Mouse (Mus musculus): ENCODE data around the gene Prrxl1. TPM values are rescaled to one million over a fixed set of nuclear protein-coding genes. Genes with fewer than 3 reads are reported as not detected.

Prrxl1 gene
- polyA plus RNA-seq, 1 experiment from 2014 or later = not detected

GRCm38 (mm10) chr14:32632908-32633600 is 33.8 kb downstream of the Prrxl1 start:
- Histone ChIP-seq H3K9me3 (replicated peaks) (no peaks in the 10 kb centered on the region), H3K4me3 (no peak overlapping the region), H3K9ac (no peak overlapping the region), H3K4me1 (no peaks in the 10 kb centered on the region), H3K36me3 (no peaks in the 10 kb centered on the region), H3K27ac (no peak overlapping the region), H3K4me2 (no peak overlapping the region), H3K27me3 (replicated peaks) (no peaks in the 10 kb centered on the region)
- WGBS (ENCODE audit: insufficient replicate concordance) = 64% methylated on average over 6 of the region's 6 CpGs
- ATAC-seq = no peak

DNA sequence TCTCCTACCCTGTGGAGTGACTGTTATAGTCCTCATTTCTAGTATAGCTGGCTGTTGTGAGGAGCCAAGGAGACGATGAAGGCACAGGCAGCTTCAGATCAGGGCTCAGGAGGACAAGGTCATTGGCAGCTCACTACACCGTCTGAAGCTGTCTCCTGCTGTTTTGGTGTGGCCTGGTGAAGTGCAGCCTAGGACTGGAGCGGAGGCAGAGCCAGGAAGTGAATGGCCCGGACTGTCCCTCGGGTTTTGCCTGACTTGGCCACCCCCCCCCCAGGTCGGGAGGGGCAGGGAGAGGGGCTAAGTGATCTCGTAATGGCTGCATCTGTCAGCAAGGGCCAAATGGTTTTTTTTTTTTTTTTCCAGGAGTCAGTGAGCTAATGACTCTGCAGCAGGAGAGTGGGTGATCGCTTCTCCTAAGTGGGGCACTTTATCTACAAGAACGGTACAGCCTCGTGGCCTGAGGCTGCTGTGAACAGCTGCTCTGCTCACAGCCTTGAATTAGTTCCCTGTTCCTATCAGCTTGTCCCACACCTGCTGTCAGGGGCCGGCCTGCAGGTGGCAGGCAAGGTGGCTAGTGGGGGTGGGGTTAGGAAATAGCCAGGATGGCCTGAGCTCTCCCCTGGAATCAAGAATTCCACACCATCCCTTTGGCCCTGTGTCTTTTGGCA is 34.9 kb downstream of the Prrxl1 start:
- H3K27ac ChIP-seq = no peak overlapping the region
- WGBS (ENCODE audit: insufficient replicate concordance) = 19% methylated on average over 11 of the region's 11 CpGs
- ATAC-seq = no peak
- no peaks in the 10 kb centered on the region for H3K4me1 ChIP-seq
- H3K27me3 ChIP-seq (replicated peaks) = no peaks in the 10 kb centered on the region
- H3K36me3 ChIP-seq = no peaks in the 10 kb centered on the region
- no peak overlapping the region for H3K4me2 ChIP-seq
- no peak overlapping the region for H3K4me3 ChIP-seq
- H3K9ac ChIP-seq = no peak overlapping the region
- no peaks in the 10 kb centered on the region for H3K9me3 ChIP-seq (replicated peaks)

DNA sequence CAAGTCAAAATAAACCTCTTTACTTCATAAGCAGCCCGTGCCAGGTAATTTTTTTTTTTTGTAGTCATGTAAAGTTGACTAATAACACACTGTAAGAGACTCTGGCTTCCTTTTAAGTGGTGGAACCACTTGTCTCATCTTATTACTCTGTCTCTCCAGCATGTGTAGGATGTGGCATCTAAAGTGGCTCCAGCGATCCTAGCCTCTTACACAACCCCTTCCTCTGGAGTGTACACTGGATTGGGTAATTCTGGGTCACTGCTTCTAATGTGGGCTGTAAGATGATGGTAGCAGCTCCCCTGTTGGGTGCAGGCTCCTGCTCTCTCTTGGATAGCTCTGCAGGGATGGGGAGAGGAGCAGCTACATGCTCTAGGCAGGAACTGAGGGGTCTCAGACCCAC is 39.3 kb downstream of the Prrxl1 start:
- ATAC-seq = no peak
- no peak overlapping the region for H3K9ac ChIP-seq
- no peaks in the 10 kb centered on the region for H3K4me1 ChIP-seq
- WGBS (ENCODE audit: insufficient replicate concordance) = 63% methylated on average over 2 of the region's 2 CpGs
- no peaks in the 10 kb centered on the region for H3K36me3 ChIP-seq
- no peak overlapping the region for H3K27ac ChIP-seq
- no peaks in the 10 kb centered on the region for H3K27me3 ChIP-seq (replicated peaks)
- H3K9me3 ChIP-seq (replicated peaks) = no peaks in the 10 kb centered on the region
- H3K4me3 ChIP-seq = no peak overlapping the region
- no peak overlapping the region for H3K4me2 ChIP-seq

GRCm38 (mm10) chr14:32659781-32660180 is 60.6 kb downstream of the Prrxl1 start:
- 64% methylated on average over 9 of the region's 9 CpGs for WGBS (ENCODE audit: insufficient replicate concordance)
- no peak overlapping the region for H3K4me3 ChIP-seq
- H3K4me2 ChIP-seq = no peak overlapping the region
- H3K27me3 ChIP-seq (replicated peaks) = peaks cover 24% of the 10 kb centered on the region
- no peak overlapping the region for H3K9ac ChIP-seq
- no peak overlapping the region for H3K27ac ChIP-seq
- H3K4me1 ChIP-seq = no peaks in the 10 kb centered on the region
- H3K9me3 ChIP-seq (replicated peaks) = no peaks in the 10 kb centered on the region
- no peaks in the 10 kb centered on the region for H3K36me3 ChIP-seq
- no peak for ATAC-seq

DNA sequence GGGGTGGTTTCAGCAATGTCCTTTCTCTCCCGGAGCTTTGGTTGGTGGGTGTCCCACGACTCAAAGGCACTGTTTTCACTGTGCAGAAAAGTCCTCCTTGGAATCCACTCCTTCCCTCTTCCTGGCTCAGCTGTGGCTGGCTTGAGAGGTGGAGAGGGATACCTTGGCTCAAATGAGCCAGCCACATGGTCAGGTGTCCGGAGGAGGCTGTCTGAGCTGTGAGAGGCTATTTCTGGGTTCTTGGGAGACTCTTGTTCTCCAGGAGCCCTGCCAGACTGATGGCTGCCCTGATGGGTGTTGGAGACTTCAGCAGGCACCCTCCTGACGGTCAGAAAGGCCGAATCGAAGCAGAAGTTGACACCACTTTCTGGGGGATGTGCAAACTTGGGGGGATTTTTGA is 63.9 kb downstream of the Prrxl1 start:
- ATAC-seq = no peak
- H3K27ac ChIP-seq = no peak overlapping the region
- no peaks in the 10 kb centered on the region for H3K36me3 ChIP-seq
- no peaks in the 10 kb centered on the region for H3K9me3 ChIP-seq (replicated peaks)
- H3K9ac ChIP-seq = no peak overlapping the region
- no peak overlapping the region for H3K4me2 ChIP-seq
- no peaks in the 10 kb centered on the region for H3K4me1 ChIP-seq
- WGBS (ENCODE audit: insufficient replicate concordance) = 73% methylated on average over 6 of the region's 6 CpGs
- no peak overlapping the region for H3K4me3 ChIP-seq
- H3K27me3 ChIP-seq (replicated peaks) = peaks cover 21% of the 10 kb centered on the region

- Histone ChIP-seq H3K27me3 (replicated peaks) (no peaks in the 10 kb centered on the region), H3K4me3 (no peak overlapping the region), H3K36me3 (no peaks in the 10 kb centered on the region), H3K4me2 (no peak overlapping the region), H3K27ac (no peak overlapping the region), H3K9me3 (replicated peaks) (no peaks in the 10 kb centered on the region), H3K4me1 (no peaks in the 10 kb centered on the region), H3K9ac (no peak overlapping the region)
- 32% methylated on average over 3 of the region's 3 CpGs for WGBS (ENCODE audit: insufficient replicate concordance)
- no peak for ATAC-seq
Measured at GRCm38 (mm10) chr14:32673178-32673577, 74.0 kb downstream of the Prrxl1 start.

- no peak overlapping the region for H3K4me3 ChIP-seq
- no peaks in the 10 kb centered on the region for H3K4me1 ChIP-seq
- H3K27me3 ChIP-seq (replicated peaks) = peaks cover 6% of the 10 kb centered on the region; the same call in 1 of the 2 replicates
- no peak overlapping the region for H3K4me2 ChIP-seq
- WGBS (ENCODE audit: insufficient replicate concordance) = 44% methylated on average over 3 of the region's 3 CpGs
- no peak overlapping the region for H3K9ac ChIP-seq
- no peak overlapping the region for H3K27ac ChIP-seq
- H3K9me3 ChIP-seq (replicated peaks) = no peaks in the 10 kb centered on the region
- no peaks in the 10 kb centered on the region for H3K36me3 ChIP-seq
- no peak for ATAC-seq
Measured at GRCm38 (mm10) chr14:32678565-32678964, 79.4 kb downstream of the Prrxl1 start.

GRCm38 (mm10) chr14:32681603-32682002 is 82.4 kb downstream of the Prrxl1 start:
- WGBS (ENCODE audit: insufficient replicate concordance) = 59% methylated on average over 3 of the region's 3 CpGs
- Histone ChIP-seq H3K27me3 (replicated peaks) (peaks cover 9% of the 10 kb centered on the region; the same call in 1 of the 2 replicates), H3K9ac (no peak overlapping the region), H3K4me2 (no peak overlapping the region), H3K4me1 (0 out of 2 replicates have a peak, but pooled peaks cover 4% of the 10 kb centered on the region), H3K36me3 (no peaks in the 10 kb centered on the region), H3K27ac (no peak overlapping the region), H3K9me3 (replicated peaks) (no peaks in the 10 kb centered on the region), H3K4me3 (no peak overlapping the region)
- no peak for ATAC-seq

DNA sequence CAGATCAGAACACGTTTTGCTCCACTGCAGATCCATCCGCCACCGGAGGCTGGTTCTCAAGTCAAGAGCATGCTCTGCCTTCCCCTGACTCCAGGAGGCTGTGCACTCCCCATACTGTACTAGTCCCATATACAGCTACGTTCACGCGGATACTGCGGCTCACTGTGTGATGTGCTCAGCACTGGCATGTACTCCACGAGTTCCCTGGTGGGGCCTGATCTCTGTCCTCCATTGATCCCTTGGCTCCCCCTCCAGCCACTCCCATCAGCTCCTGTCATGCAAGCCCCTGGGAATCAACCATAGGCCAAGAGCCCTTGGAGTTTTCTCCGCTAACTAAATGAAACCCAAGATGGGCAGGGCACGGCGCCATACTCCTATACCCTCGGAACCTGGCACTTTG is 83.3 kb downstream of the Prrxl1 start:
- H3K9me3 ChIP-seq (replicated peaks) = no peaks in the 10 kb centered on the region
- no peak overlapping the region for H3K27ac ChIP-seq
- no peak for ATAC-seq
- no peak overlapping the region for H3K9ac ChIP-seq
- no peak overlapping the region for H3K4me3 ChIP-seq
- H3K36me3 ChIP-seq = no peaks in the 10 kb centered on the region
- 78% methylated on average over 12 of the region's 12 CpGs for WGBS (ENCODE audit: insufficient replicate concordance)
- H3K27me3 ChIP-seq (replicated peaks) = peaks cover 9% of the 10 kb centered on the region
- no peak overlapping the region for H3K4me2 ChIP-seq
- H3K4me1 ChIP-seq = 0 out of 2 replicates have a peak, but pooled peaks cover 4% of the 10 kb centered on the region

- no peak overlapping the region for H3K9ac ChIP-seq
- H3K4me2 ChIP-seq = no peak overlapping the region
- 37% methylated on average over 19 of the region's 19 CpGs for WGBS (ENCODE audit: insufficient replicate concordance)
- H3K4me3 ChIP-seq = no peak overlapping the region
- H3K36me3 ChIP-seq = no peaks in the 10 kb centered on the region
- no peak for ATAC-seq
- no peak overlapping the region for H3K27ac ChIP-seq
- H3K27me3 ChIP-seq (replicated peaks) = peaks cover 9% of the 10 kb centered on the region
- H3K4me1 ChIP-seq = 0 out of 2 replicates have a peak, but pooled peaks cover 4% of the 10 kb centered on the region
- H3K9me3 ChIP-seq (replicated peaks) = no peaks in the 10 kb centered on the region
Measured at GRCm38 (mm10) chr14:32683251-32683838, 84.1 kb downstream of the Prrxl1 start.

DNA sequence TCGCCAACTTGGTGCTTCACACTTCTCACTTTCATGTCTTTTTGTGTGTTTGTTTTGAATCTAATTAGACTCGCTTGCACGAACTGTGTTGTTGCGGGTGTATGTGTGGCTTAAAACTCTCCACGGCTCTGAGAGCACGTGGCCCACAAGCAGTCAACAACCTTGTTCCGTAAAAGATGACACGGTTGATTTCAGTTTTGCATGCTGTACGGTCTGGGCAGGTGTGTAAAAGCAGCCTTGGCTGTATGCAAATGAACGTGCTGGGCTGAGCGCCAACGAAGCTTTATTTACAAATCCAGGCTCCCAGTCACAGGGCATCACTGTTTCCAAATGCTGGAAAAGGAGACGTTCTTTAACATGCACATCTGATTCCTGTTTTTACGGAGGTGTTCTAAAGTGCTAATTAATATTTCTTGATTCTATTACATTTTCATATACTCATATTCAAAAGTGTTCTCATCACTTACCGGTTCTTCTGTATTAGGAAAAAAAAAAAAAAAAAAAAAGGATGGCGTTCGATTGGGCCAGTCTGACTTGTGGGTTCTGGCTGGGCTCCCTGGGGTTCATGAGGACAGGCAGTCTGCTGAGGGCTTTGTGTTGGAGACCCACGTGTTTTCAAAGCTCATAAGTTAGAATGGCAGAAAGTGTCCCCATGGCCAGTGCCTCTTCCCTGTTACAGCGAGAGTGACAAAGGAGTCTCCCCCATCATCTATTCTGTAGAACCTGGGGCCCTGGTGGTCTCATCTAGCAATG is 85.0 kb downstream of the Prrxl1 start:
- WGBS (ENCODE audit: insufficient replicate concordance) = 70% methylated on average over 19 of the region's 19 CpGs
- H3K4me2 ChIP-seq = no peak overlapping the region
- H3K4me1 ChIP-seq = 0 out of 2 replicates have a peak, but pooled peaks cover 4% of the 10 kb centered on the region
- no peak overlapping the region for H3K27ac ChIP-seq
- no peak overlapping the region for H3K4me3 ChIP-seq
- H3K27me3 ChIP-seq (replicated peaks) = peaks cover 9% of the 10 kb centered on the region
- no peak overlapping the region for H3K9ac ChIP-seq
- no peak for ATAC-seq
- no peaks in the 10 kb centered on the region for H3K9me3 ChIP-seq (replicated peaks)
- no peaks in the 10 kb centered on the region for H3K36me3 ChIP-seq

GRCm38 (mm10) chr14:32684735-32685105 is 85.5 kb downstream of the Prrxl1 start:
- Histone ChIP-seq H3K27me3 (replicated peaks) (peaks cover 9% of the 10 kb centered on the region), H3K9ac (no peak overlapping the region), H3K36me3 (no peaks in the 10 kb centered on the region), H3K27ac (no peak overlapping the region), H3K4me3 (no peak overlapping the region), H3K4me1 (0 out of 2 replicates have a peak, but pooled peaks cover 4% of the 10 kb centered on the region), H3K4me2 (no peak overlapping the region), H3K9me3 (replicated peaks) (no peaks in the 10 kb centered on the region)
- no peak for ATAC-seq
- WGBS (ENCODE audit: insufficient replicate concordance) = 69% methylated on average over 19 of the region's 19 CpGs

Data from liver, embryonic 12.5 days (tissue).